Mouse (Mus musculus) A20 (cell line): ENCODE measurements around the gene Pitpnm1.

Source experiments
- DNase-seq: peaks from one replicate; pipeline ENCODE4 v3.0.0-alpha.2; 2011; ENCODE audit warnings: low read depth, low spot score

Gene Pitpnm1

DNA sequence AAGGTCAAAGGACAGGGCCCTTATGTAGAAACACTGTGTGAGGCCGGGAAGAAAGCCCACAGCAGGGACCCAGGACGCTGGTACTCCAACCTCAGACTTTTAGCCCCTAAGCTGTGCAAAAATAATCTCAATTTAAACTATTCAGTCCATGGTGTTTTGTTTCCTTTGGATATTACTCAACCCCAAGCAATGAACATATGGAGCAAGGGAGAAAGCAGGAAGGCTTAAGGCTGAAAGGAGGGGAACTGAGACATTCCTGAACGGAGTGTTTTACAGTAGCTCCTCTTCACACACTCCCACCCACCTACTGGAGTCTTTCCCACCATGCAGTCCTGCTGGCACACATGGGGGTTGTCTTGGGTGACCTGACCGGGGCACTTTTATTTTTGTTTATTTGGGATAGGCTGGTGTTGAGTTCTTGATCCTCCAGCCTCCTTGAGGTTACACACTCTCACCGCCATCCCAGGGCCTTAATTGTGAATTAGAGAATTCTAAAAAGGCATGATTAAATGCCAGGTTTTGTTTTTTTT, 5.0 kb upstream of the Pitpnm1 start:
- DNase-seq = no peak

GRCm38 (mm10) chr19:4095802-4096201, 4.0 kb upstream of the Pitpnm1 start:
- no peak for DNase-seq

DNA sequence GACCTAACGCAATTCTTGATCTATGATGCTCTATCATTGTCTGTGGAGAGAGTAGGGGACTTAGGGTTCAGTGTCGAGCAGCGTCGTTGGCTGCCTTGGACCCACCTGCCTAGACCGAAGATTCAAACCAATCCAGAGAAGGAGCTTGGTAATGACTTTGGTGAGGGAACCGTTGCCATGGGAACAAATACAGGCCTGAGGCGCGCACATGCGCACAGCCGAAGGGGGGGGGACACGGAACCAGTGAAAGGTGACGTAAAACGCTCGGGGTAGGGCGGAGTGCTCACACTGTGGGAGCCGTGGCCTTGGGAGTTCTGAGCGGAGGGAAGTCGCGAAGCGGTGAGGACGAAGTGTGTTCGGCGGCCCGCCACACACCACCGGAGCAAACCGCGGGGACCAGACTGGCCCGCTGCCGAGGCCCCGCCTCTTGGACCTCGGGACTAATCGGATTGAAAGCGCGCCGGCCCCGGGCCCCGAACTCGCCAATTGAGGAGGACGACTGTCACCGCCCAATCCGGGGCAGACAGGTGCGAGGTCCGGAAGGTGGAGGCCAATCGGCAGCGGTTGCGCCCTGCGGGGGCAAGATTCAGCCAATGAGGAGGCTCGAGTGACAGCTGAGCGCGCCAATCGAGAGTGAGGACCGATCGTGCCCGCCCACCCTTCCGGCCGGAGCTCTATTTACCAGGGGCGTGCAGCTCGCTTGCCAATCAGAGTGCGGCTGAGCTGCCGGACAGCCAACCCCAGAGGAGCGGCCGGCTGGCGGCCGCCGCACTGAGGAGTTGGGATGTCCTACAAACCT, 3.0 kb upstream of the Pitpnm1 start, which contains the start of gene Cdk2ap2:
TSS of gene Cdk2ap2 (plus strand) at position 541 of the 799 bp plus-strand sequence.
- DNase-seq = peak; percentile 100

DNA sequence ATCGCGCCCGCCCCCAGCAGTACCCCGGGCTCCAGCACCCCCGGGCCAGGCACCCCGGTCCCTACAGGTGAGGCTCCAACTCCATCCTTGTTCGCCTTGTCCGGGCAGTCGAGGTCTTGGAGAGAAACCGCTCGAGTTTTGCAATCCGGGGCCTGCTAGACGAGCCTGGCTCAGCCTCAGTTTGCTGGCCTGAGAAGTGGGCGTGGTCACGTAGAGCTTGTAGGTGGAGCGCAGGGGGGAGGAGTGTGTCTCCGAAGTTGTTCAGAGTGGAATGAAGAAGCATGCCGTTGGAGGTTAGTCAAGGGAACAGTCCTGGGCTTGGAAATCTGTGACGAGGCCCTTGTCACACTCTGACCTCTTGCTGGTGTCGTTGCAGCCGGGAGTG, 2.4 kb upstream of the Pitpnm1 start:
- DNase-seq = peak; percentile 96

DNA sequence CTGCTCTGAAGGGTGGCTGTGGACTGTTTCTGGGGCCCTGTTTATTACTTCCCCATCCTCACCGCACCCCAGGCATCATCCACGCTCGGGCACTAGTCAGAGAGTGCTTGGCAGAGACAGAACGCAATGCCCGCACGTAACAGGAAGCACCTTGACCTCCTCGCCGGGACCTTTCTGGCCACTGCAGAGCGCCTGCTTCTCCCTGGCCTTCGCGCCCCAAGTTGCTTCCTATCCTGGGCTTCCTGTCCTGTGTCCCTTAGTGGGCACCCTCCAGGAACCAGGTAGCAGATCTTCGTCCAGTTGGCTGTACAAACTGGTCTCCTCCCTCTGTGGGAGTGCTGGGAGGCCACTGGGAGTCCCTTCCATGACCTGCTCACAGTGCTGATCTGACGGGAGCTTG, 1.4 kb upstream of the Pitpnm1 start:
- peak; percentile 42 for DNase-seq

DNA sequence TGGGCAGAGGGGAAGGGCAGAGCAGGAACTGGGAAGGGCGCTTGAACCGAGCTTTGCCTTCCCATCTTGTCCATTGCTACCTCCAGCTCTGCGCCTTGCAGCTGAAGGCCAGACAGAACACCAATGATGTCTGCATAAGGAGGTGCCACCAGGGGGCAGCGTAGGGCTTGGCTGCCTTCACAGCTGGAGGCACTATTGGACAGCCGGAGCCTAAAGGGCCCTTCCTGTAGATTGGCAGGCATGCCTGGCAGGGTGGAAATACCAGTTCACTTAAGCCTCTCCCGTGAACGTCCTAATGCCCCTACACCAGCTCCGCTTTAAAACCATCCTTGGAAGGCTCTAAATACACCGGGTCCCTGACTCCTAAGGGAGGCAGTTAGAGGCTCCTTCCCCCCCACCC, 742 bp upstream of the Pitpnm1 start:
- DNase-seq = peak; percentile 93

- peak; percentile 76 for DNase-seq
Observed at GRCm38 (mm10) chr19:4100718-4101261, 992 bp downstream of the Pitpnm1 start.

- DNase-seq = no peak
Observed at GRCm38 (mm10) chr19:4101466-4101865, 1.7 kb downstream of the Pitpnm1 start.

- no peak for DNase-seq
Observed at GRCm38 (mm10) chr19:4102049-4102448, 2.3 kb downstream of the Pitpnm1 start.

- DNase-seq = no peak
Observed at GRCm38 (mm10) chr19:4102626-4103025, 2.8 kb downstream of the Pitpnm1 start.

DNA sequence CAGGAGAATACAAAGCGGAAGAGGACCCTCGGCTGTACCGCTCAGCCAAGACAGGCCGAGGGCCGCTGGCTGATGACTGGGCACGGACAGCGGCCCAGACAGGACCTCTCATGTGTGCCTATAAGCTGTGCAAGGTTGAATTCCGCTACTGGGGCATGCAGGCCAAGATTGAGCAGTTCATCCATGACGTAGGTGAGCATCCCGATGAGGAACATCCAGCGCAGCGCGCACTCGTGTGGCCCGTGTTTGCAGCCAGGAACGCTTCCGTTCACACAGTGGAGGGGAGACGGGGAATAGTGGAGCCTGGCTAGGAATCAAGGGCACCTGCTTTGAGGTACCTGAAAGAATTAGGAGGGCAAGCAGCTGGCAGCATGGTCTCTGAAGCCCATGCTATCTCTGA, 3.5 kb downstream of the Pitpnm1 start:
- no peak for DNase-seq

DNA sequence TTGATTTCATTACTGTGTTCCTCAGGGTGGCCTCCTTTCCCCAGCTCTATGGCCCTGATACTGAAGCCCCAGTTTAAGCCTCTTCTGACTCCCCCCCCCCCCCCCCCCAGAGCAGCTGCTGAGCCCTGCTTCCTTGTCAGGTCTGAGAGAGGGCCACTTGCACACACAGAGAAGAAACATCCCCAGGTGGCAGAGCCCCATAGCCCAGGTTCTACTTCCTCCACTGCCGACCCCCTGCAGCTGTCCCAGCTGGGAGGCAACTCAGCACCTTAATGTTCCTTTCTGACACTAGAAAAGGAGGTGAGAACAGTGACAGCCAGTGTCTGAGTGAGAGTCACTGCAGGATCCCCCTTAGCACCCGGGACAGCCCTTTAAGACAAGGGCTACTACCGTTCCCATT, 4.0 kb downstream of the Pitpnm1 start:
- DNase-seq = peak; percentile 73

- no peak for DNase-seq
Observed at GRCm38 (mm10) chr19:4104675-4105194, 4.9 kb downstream of the Pitpnm1 start.

GRCm38 (mm10) chr19:4106654-4107053, 6.9 kb downstream of the Pitpnm1 start:
- no peak for DNase-seq

GRCm38 (mm10) chr19:4108535-4108934, 8.7 kb downstream of the Pitpnm1 start:
- no peak for DNase-seq

- no peak for DNase-seq
Observed at GRCm38 (mm10) chr19:4112063-4112960, 12.5 kb downstream of the Pitpnm1 start.

DNA sequence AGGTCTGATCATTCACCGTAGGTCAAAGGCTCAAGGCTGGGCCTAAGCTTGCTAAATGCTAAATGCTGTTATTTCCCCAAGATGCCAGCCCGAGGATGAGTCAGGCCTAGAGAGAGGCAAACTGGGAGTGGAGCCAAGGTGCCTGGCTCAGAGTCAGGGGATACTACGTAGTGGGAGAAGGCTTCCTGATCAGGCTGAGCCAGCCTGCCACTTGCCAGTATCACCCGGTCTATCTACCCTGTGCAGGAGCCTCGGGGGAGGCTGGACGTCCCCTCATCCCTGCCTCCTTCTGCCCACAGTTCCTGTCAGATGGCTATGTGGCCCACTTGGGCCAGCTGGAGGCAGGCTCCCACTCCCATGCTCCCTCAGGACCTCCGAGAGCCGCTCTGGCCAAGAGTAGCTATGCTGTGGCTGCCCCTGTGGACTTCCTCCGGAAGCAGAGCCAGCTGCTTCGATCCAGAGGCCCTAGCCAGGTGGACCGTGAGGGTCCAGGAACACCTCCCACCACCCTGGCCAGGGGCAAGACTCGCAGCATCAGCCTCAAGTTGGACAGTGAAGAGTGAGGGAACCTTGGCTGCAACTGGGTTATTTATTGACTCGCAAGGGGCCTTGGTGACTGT, 13.5 kb downstream of the Pitpnm1 start:
- DNase-seq = peak; percentile 9

- peak; percentile 64 for DNase-seq
Observed at GRCm38 (mm10) chr19:4113806-4114230, 14.0 kb downstream of the Pitpnm1 start.

DNA sequence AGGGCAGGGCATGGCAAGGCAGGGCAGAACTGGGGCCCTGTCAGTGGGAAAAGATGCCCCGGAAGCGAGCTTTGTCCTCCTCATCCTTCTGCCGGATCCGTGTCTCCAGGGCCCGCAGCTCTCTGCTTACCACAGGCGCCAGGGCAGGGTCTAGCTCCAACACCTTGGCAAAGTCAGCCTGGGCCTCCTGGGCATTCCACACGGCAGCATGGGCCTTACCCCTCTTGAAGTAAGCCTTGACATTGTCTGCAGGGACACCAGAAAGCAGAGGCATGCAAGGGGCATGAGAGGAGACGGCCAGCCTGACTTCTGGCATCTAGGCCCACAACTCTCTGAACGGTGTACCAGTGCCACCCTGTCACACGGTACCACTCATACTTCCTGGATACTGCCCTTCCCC, 14.8 kb downstream of the Pitpnm1 start:
- peak; percentile 1 for DNase-seq

DNA sequence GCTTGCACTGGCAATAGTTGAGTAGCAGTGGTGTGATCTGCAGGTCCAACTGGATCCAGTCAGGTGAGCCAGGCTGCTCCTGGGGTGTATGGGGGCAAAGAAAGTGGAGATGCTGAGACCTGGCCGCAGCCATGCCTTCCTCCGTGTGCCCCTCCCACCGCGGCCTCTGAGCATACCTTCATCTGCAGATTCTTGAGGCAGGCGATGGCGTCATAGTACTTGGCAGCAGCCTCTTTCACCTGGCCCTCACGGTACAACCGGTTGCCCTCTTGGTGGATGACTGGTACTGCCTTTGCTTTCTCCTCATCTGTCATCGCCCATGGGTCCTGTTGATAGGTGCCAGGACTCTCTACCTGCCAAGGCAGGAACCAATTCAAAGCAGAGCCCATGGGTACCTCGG, 15.3 kb downstream of the Pitpnm1 start:
- DNase-seq = no peak

DNA sequence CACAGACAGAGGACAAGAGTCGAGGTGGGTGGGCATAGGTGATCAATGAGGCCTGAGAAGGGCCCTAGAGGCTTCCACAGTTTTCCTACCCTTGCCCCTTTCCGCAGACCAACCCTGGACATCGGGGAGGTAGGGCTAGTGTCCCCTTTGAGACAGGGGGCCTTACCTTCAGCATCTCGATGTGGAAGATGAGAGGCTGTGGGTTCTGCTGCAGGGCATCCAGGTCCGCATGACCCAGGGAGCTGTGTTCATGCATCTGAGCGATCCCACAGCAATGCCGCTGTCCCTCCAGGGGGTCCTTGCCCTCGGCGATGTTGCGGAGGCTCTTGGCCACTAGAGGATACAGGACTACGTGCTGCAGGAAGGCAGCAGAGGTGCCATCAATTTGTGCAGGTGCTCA, 16.0 kb downstream of the Pitpnm1 start:
- no peak for DNase-seq
